9 mouse cellular contexts compared by ENCODE assay signal in the genomic region with DNA sequence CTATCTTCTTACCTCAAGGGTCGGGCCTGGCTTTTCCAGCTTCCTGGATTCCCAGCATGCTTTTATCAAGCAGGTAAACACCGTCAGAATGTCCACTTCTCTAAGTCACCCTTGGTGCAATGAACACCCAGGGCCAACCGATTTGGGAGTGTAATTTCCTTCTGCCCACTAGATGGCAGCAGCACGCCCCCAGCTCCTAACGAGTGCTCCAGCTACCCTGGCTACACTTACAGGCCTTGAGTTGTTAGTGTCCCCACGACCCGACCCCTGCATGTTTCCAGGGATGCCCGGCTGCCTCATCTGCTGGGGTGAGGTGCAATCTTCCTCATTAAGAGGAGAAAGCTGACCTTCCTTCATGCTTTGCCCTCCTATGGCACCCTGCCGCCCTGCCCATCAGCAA. TPM values are rescaled to one million over a fixed set of nuclear protein-coding genes. Genes with fewer than 3 reads are reported as not detected.
A peak's percentile ranks its signal among the peaks of the same experiment; 100 is the strongest.
DNase-seq lines count a peak whose midpoint lies in the region; ATAC-seq and TF ChIP-seq lines count a peak whose summit lies in the region.
"Had no signal": no experiment of that assay in that cellular context is flagged by ENCODE, and none has a peak within 500 bp of the region (broad histone marks: within the 10 kb centered on the region; RNA-seq: fewer than 3 reads in every experiment).

No protein-coding gene starts in this region.

- H3K4me1 ChIP-seq in G1E (ENCODE audit: insufficient read depth, low read depth, low read length), result peaks cover 4% of the 10 kb centered on the region; the same call in 1 of the 2 replicates
- H3K4me1 ChIP-seq in forebrain, embryonic 16.5 days (replicated peaks; ENCODE audit: control insufficient read depth, insufficient read depth, low read length), result peaks cover 6% of the 10 kb centered on the region; the same call in 1 of the 2 replicates
- H3K4me1 ChIP-seq in limb, embryonic 10.5 days, result peaks cover 31% of the 10 kb centered on the region
- peaks cover 7% of the 10 kb centered on the region for H3K4me1 ChIP-seq in midbrain, embryonic 15.5 days

- WGBS in forebrain, embryonic 16.5 days, result 17% methylated on average over 9 of the region's 9 CpGs
- 18% methylated on average over 9 of the region's 9 CpGs for WGBS in limb, embryonic 10.5 days
- 14% methylated on average over 9 of the region's 9 CpGs for WGBS in midbrain, embryonic 15.5 days

- peaks cover 2% of the 10 kb centered on the region for H3K36me3 ChIP-seq in G1E (replicated peaks)
- H3K36me3 ChIP-seq in forebrain, embryonic 16.5 days (ENCODE audit: control insufficient read depth, insufficient read depth), result no peaks in the 10 kb centered on the region
- H3K36me3 ChIP-seq in limb, embryonic 10.5 days, result no peaks in the 10 kb centered on the region
- H3K36me3 ChIP-seq in midbrain, embryonic 15.5 days (replicated peaks), result no peaks in the 10 kb centered on the region
- H3K36me3 ChIP-seq: heart, embryonic 13.5 days had no signal

- H3K4me2 ChIP-seq in forebrain, embryonic 16.5 days (ENCODE audit: low read length), result no peak overlapping the region
- H3K4me2 ChIP-seq in midbrain, embryonic 15.5 days, result no peak overlapping the region
- H3K4me2 ChIP-seq: heart, embryonic 13.5 days had no signal

- H3K9me3 ChIP-seq in G1E (replicated peaks), result peaks cover 23% of the 10 kb centered on the region
- H3K9me3 ChIP-seq in forebrain, embryonic 16.5 days (ENCODE audit: control insufficient read depth, low read length), result no peaks in the 10 kb centered on the region
- H3K9me3 ChIP-seq in limb, embryonic 10.5 days (replicated peaks), result no peaks in the 10 kb centered on the region
- no peaks in the 10 kb centered on the region for H3K9me3 ChIP-seq in midbrain, embryonic 15.5 days

- peak; percentile 62 for ATAC-seq in G1E (ENCODE audit: extremely low read depth, insufficient number of reproducible peaks, low FRiP score, poor library complexity, severe bottlenecking)
- ATAC-seq in forebrain, embryonic 16.5 days, result peak; percentile 64; the same call in 1 of the 2 replicates
- ATAC-seq in midbrain, embryonic 15.5 days (replicated peaks), result peak; percentile 48; the same call in 1 of the 2 replicates
- ATAC-seq in inflammation-experienced regulatory T-cells, adult 6 months, result no peak

- no peak overlapping the region for H3K4me3 ChIP-seq in left cerebral cortex, adult 2 months
- no peak overlapping the region for H3K4me3 ChIP-seq in G1E (ENCODE audit: low read depth, low read length)
- H3K4me3 ChIP-seq in forebrain, embryonic 16.5 days (replicated peaks; ENCODE audit: low read length), result no peak overlapping the region
- H3K4me3 ChIP-seq in limb, embryonic 10.5 days, result no peak overlapping the region
- no peak overlapping the region for H3K4me3 ChIP-seq in midbrain, embryonic 15.5 days
- H3K4me3 ChIP-seq: heart, embryonic 13.5 days had no signal

- H3K27ac ChIP-seq in left cerebral cortex, adult 2 months, result no peak overlapping the region
- no peak overlapping the region for H3K27ac ChIP-seq in forebrain, embryonic 16.5 days (ENCODE audit: low read length)
- no peak overlapping the region for H3K27ac ChIP-seq in limb, embryonic 10.5 days
- no peak overlapping the region for H3K27ac ChIP-seq in midbrain, embryonic 15.5 days
- H3K27ac ChIP-seq: heart, embryonic 13.5 days had no signal

- TF ChIP-seq CTCF in left cerebral cortex, adult 2 months (IDR thresholded peaks at IDR 0.05), result peak; percentile 71
- TF ChIP-seq CTCF in G1E (IDR thresholded peaks at IDR 0.05; ENCODE audit: low read depth, low read length), result peak; percentile 69

- no peak overlapping the region for H3K9ac ChIP-seq in forebrain, embryonic 16.5 days (replicated peaks; ENCODE audit: low read depth, low read length)
- H3K9ac ChIP-seq in midbrain, embryonic 15.5 days, result no peak overlapping the region
- H3K9ac ChIP-seq: heart, embryonic 13.5 days had no signal

- intact Hi-C loops in left cerebral cortex, adult 2 months (cut with DNase I), result no loop called here

- DNase-seq in left cerebral cortex, adult 2 months (ENCODE audit: extremely low spot score in 1 of 2, low spot score in 2 of 2), result peak in 1 of 2 experiments; percentile 44
- no peak for DNase-seq in left cerebral cortex, adult 8-10 months (ENCODE audit: low spot score in 2 of 2)
- DNase-seq in G1E (ENCODE audit: low spot score), result peak; percentile 51
- peak; percentile 50 for DNase-seq in c-Kit-positive CD71-positive TER-119-negative erythroid progenitor cells, embryonic 14.5 days (ENCODE audit: low read depth)
- DNase-seq in limb, embryonic 10.5 days (ENCODE audit: low spot score), result peak; percentile 83

- H3K27me3 ChIP-seq in G1E (ENCODE audit: insufficient read depth, low read length), result no peaks in the 10 kb centered on the region
- H3K27me3 ChIP-seq in forebrain, embryonic 16.5 days (replicated peaks; ENCODE audit: control insufficient read depth, insufficient read depth, low read length), result no peaks in the 10 kb centered on the region; the same call in 1 of the 2 replicates
- no peaks in the 10 kb centered on the region for H3K27me3 ChIP-seq in limb, embryonic 10.5 days (ENCODE audit: low read depth, poor library complexity, severe bottlenecking)
- H3K27me3 ChIP-seq in midbrain, embryonic 15.5 days (replicated peaks), result no peaks in the 10 kb centered on the region

RNA-seq across cellular contexts. Expression of gene Zfp64, which starts 51.2 kb away (rescaled TPM):
- 10 to 100 TPM; 15.9 to 17.2 TPM for total RNA-seq in left cerebral cortex, adult 2 months (2021)
- total RNA-seq in left cerebral cortex, adult 8-10 months (2022), result 10 to 100 TPM; 19.2 to 21.7 (median 20.0) TPM
- 65.2 and 66.2 TPM in 2 replicates for total RNA-seq in G1E (2014; fragmentation: Nextera tagmentation)
- total RNA-seq in G1E (2017), result 37.4 and 39.8 TPM in 2 replicates
- polyA plus RNA-seq in G1E (2012), result 98.5 and 110 TPM in 2 replicates
- 32.7 and 33.3 TPM in 2 replicates for polyA plus RNA-seq in forebrain, embryonic 16.5 days (2015; fragmentation: Nextera tagmentation; extraction: Ambion mirVana)
- polyA plus RNA-seq in limb, embryonic 10.5 days (2016; fragmentation: Nextera tagmentation; extraction: Ambion mirVana), result 40.4 and 44.3 TPM in 2 replicates
- polyA plus RNA-seq in midbrain, embryonic 15.5 days (2015; fragmentation: Nextera tagmentation; extraction: Ambion mirVana), result 44.5 and 46.9 TPM in 2 replicates
- 10 to 100 TPM; 21.5 to 28.4 (median 24.7) TPM for polyA plus RNA-seq in inflammation-experienced regulatory T-cells, adult 6 months (2017; shearing (Covaris generic))

Comparison
In these comparisons a context has a peak if more than half of its experiments do, and no peak if none do; other contexts are left out.
1. DNase-seq: peak in G1E (single experiment), c-Kit-positive CD71-positive TER-119-negative erythroid progenitor cells, embryonic 14.5 days (single experiment) and limb, embryonic 10.5 days (single experiment); none in left cerebral cortex, adult 8-10 months (0 of 2).